Mouse (Mus musculus) limb, embryonic 15.5 days (tissue): ENCODE data around the gene Pacsin2. TPM values are rescaled to one million over a fixed set of nuclear protein-coding genes. Genes with fewer than 3 reads are reported as not detected.
"Not testable (repeated sequence)": the region's sequence is repeated elsewhere in the genome, so short reads cannot be mapped to it uniquely, and the experiment has no call there.

Source experiments
- ATAC-seq: fragments of 200-750 bp; cut with Nextera tagmentation; 2 replicates; pipeline ENCODE4 v1.8.0; 2017; ENCODE audit warnings: low read depth, moderate TSS enrichment; ENCODE audit not compliant: insufficient number of reproducible peaks, low FRiP score, low TSS enrichment
- H3K27ac ChIP-seq: fragments of 300-500 bp; sonication (generic); 2 replicates; pipeline ENCODE4 v1.5.1; 2015; ENCODE audit warnings: moderate library complexity, mild to moderate bottlenecking, inconsistent platforms
- H3K27me3 ChIP-seq: fragments of 300-500 bp; sonication (generic); 2 replicates; pipeline ENCODE4 v1.6.1; 2015; ENCODE audit warnings: inconsistent platforms
- H3K36me3 ChIP-seq: fragments of 300-500 bp; sonication (generic); 2 replicates; pipeline ENCODE4 v1.6.1; 2015; ENCODE audit warnings: inconsistent platforms
- H3K4me1 ChIP-seq: fragments of 300-500 bp; sonication (generic); 2 replicates; pipeline ENCODE4 v1.6.1; 2015; ENCODE audit warnings: inconsistent platforms
- H3K4me2 ChIP-seq: fragments of 300-500 bp; sonication (generic); 2 replicates; pipeline ENCODE4 v1.6.1; 2015; ENCODE audit warnings: mild to moderate bottlenecking, inconsistent platforms
- H3K4me3 ChIP-seq: fragments of 300-500 bp; sonication (generic); 2 replicates; pipeline ENCODE4 v1.5.1; 2015; ENCODE audit warnings: mild to moderate bottlenecking, inconsistent platforms
- H3K9ac ChIP-seq: fragments of 300-500 bp; sonication (generic); 2 replicates; pipeline ENCODE4 v1.6.1; 2015; ENCODE audit warnings: inconsistent platforms
- H3K9me3 ChIP-seq: fragments of 300-500 bp; sonication (generic); 2 replicates; pipeline ENCODE4 v1.6.1; 2016; ENCODE audit warnings: inconsistent platforms
- WGBS: fragments of 180-500 bp; shearing (Covaris S2); methylation state at CpG from one replicate; pipeline ENCODE4 v1.1.7; 2015; 5-methylcytosine and 5-hydroxymethylcytosine counted together
- polyA plus RNA-seq: library from polyadenylated mRNA; unstranded; fragments of >200 nt; fragmentation: Nextera tagmentation; extraction: Ambion mirVana; gene quantifications from 2 replicates; pipeline ENCODE4 v1.2.1, GENCODE M21; 2015

The Pacsin2 gene
- polyA plus RNA-seq, 1 experiment from 2014 or later, result 57.2 TPM

- no peaks in the 10 kb centered on the region for H3K36me3 ChIP-seq
- ATAC-seq, result no peak
- H3K27me3 ChIP-seq, result no peaks in the 10 kb centered on the region
- 83% methylated on average over 4 of the region's 4 CpGs for WGBS
- no peak overlapping the region for H3K9ac ChIP-seq
- peaks cover 14% of the 10 kb centered on the region for H3K4me1 ChIP-seq
- no peak overlapping the region for H3K4me2 ChIP-seq
- H3K9me3 ChIP-seq, result no peaks in the 10 kb centered on the region
- no peak overlapping the region for H3K27ac ChIP-seq
- H3K4me3 ChIP-seq, result no peak overlapping the region
These were observed 52.8 kb downstream of the Pacsin2 start for GRCm38 (mm10) chr15:83411616-83412015.

GRCm38 (mm10) chr15:83410735-83411134 lies 53.7 kb downstream of the Pacsin2 start:
- Histone ChIP-seq H3K9me3 (no peaks in the 10 kb centered on the region), H3K4me3 (no peak overlapping the region), H3K9ac (no peak overlapping the region), H3K27me3 (no peaks in the 10 kb centered on the region), H3K27ac (no peak overlapping the region), H3K4me1 (peaks cover 14% of the 10 kb centered on the region), H3K36me3 (no peaks in the 10 kb centered on the region), H3K4me2 (no peak overlapping the region)
- ATAC-seq, result no peak
- 93% methylated on average over 4 of the region's 4 CpGs for WGBS

- Histone ChIP-seq H3K27ac (no peak overlapping the region), H3K36me3 (no peaks in the 10 kb centered on the region), H3K4me3 (no peak overlapping the region), H3K9me3 (no peaks in the 10 kb centered on the region), H3K9ac (no peak overlapping the region), H3K4me1 (peaks cover 14% of the 10 kb centered on the region), H3K4me2 (no peak overlapping the region), H3K27me3 (no peaks in the 10 kb centered on the region)
- ATAC-seq, result no peak
- 68% methylated on average over 6 of the region's 6 CpGs for WGBS
These were observed 54.1 kb downstream of the Pacsin2 start for GRCm38 (mm10) chr15:83410270-83410669.

- H3K4me2 ChIP-seq, result no peak overlapping the region
- ATAC-seq, result no peak
- peaks cover 14% of the 10 kb centered on the region for H3K4me1 ChIP-seq
- no peak overlapping the region for H3K9ac ChIP-seq
- H3K27ac ChIP-seq, result peak overlapping the region; percentile 28; the same call in 1 of the 2 replicates
- H3K36me3 ChIP-seq, result no peaks in the 10 kb centered on the region
- H3K9me3 ChIP-seq, result no peaks in the 10 kb centered on the region
- H3K4me3 ChIP-seq, result no peak overlapping the region
- H3K27me3 ChIP-seq, result no peaks in the 10 kb centered on the region
- 67% methylated on average over 8 of the region's 8 CpGs for WGBS
These were observed 55.5 kb downstream of the Pacsin2 start for GRCm38 (mm10) chr15:83408692-83409442.

GRCm38 (mm10) chr15:83408216-83408615 lies 56.2 kb downstream of the Pacsin2 start:
- no peak overlapping the region for H3K9ac ChIP-seq
- no peaks in the 10 kb centered on the region for H3K9me3 ChIP-seq
- peaks cover 14% of the 10 kb centered on the region for H3K4me1 ChIP-seq
- no peak overlapping the region for H3K4me2 ChIP-seq
- H3K27ac ChIP-seq, result no peak overlapping the region
- H3K4me3 ChIP-seq, result no peak overlapping the region
- ATAC-seq, result no peak
- no peaks in the 10 kb centered on the region for H3K27me3 ChIP-seq
- 70% methylated on average over 5 of the region's 5 CpGs for WGBS
- no peaks in the 10 kb centered on the region for H3K36me3 ChIP-seq

- H3K27me3 ChIP-seq, result no peaks in the 10 kb centered on the region
- H3K9ac ChIP-seq, result no peak overlapping the region
- peaks cover 14% of the 10 kb centered on the region for H3K4me1 ChIP-seq
- H3K27ac ChIP-seq, result no peak overlapping the region
- H3K36me3 ChIP-seq, result no peaks in the 10 kb centered on the region
- 91% methylated on average over 5 of the region's 5 CpGs for WGBS
- ATAC-seq, result no peak
- no peaks in the 10 kb centered on the region for H3K9me3 ChIP-seq
- no peak overlapping the region for H3K4me2 ChIP-seq
- no peak overlapping the region for H3K4me3 ChIP-seq
These were observed 56.9 kb downstream of the Pacsin2 start for GRCm38 (mm10) chr15:83407502-83407901.

GRCm38 (mm10) chr15:83405866-83406265 lies 58.5 kb downstream of the Pacsin2 start:
- not testable (repeated sequence) for ATAC-seq, H3K36me3 ChIP-seq, H3K27me3 ChIP-seq, H3K27ac ChIP-seq, H3K9me3 ChIP-seq, H3K4me3 ChIP-seq, H3K9ac ChIP-seq, H3K4me2 ChIP-seq
- H3K4me1 ChIP-seq, result peaks cover 11% of the 10 kb centered on the region
- 89% methylated on average over 20 of the region's 40 CpGs for WGBS

- Histone ChIP-seq H3K4me3 (no peak overlapping the region), H3K27me3 (no peaks in the 10 kb centered on the region), H3K36me3 (0 out of 2 replicates have a peak, but pooled peaks cover 4% of the 10 kb centered on the region), H3K4me2 (no peak overlapping the region), H3K27ac (no peak overlapping the region), H3K9ac (no peak overlapping the region), H3K4me1 (peaks cover 4% of the 10 kb centered on the region; the same call in 1 of the 2 replicates), H3K9me3 (no peaks in the 10 kb centered on the region)
- WGBS, result 91% methylated on average over 3 of the region's 3 CpGs
- ATAC-seq, result no peak
These were observed 60.4 kb downstream of the Pacsin2 start for GRCm38 (mm10) chr15:83404008-83404407.

GRCm38 (mm10) chr15:83403016-83403415 lies 61.4 kb downstream of the Pacsin2 start:
- Histone ChIP-seq H3K9me3 (no peaks in the 10 kb centered on the region), H3K4me1 (no peaks in the 10 kb centered on the region; the same call in 1 of the 2 replicates), H3K36me3 (0 out of 2 replicates have a peak, but pooled peaks cover 4% of the 10 kb centered on the region), H3K4me3 (no peak overlapping the region), H3K27ac (no peak overlapping the region), H3K4me2 (no peak overlapping the region), H3K9ac (no peak overlapping the region), H3K27me3 (no peaks in the 10 kb centered on the region)
- ATAC-seq, result no peak
- 78% methylated on average over 5 of the region's 5 CpGs for WGBS

GRCm38 (mm10) chr15:83392722-83393121 lies 71.7 kb downstream of the Pacsin2 start:
- H3K4me3 ChIP-seq, result no peak overlapping the region
- no peaks in the 10 kb centered on the region for H3K27me3 ChIP-seq
- peaks cover 38% of the 10 kb centered on the region for H3K36me3 ChIP-seq
- no peak overlapping the region for H3K27ac ChIP-seq
- H3K4me1 ChIP-seq, result 0 out of 2 replicates have a peak, but pooled peaks cover 2% of the 10 kb centered on the region
- 80% methylated on average over 2 of the region's 2 CpGs for WGBS
- no peak for ATAC-seq
- no peak overlapping the region for H3K4me2 ChIP-seq
- no peaks in the 10 kb centered on the region for H3K9me3 ChIP-seq
- no peak overlapping the region for H3K9ac ChIP-seq

GRCm38 (mm10) chr15:83387911-83388310 lies 76.5 kb downstream of the Pacsin2 start:
- H3K36me3 ChIP-seq, result peaks cover 84% of the 10 kb centered on the region
- no peaks in the 10 kb centered on the region for H3K4me1 ChIP-seq
- no peak overlapping the region for H3K9ac ChIP-seq
- ATAC-seq, result no peak
- H3K27ac ChIP-seq, result no peak overlapping the region
- WGBS, result 76% methylated on average over 2 of the region's 2 CpGs
- no peaks in the 10 kb centered on the region for H3K27me3 ChIP-seq
- H3K4me2 ChIP-seq, result no peak overlapping the region
- no peak overlapping the region for H3K4me3 ChIP-seq
- no peaks in the 10 kb centered on the region for H3K9me3 ChIP-seq

GRCm38 (mm10) chr15:83383633-83384032 lies 80.8 kb downstream of the Pacsin2 start:
- WGBS, result 83% methylated on average over 2 of the region's 2 CpGs
- H3K27ac ChIP-seq, result peak overlapping the region; percentile 43; the same call in 1 of the 2 replicates
- no peak for ATAC-seq
- no peaks in the 10 kb centered on the region for H3K9me3 ChIP-seq
- no peaks in the 10 kb centered on the region for H3K27me3 ChIP-seq
- peaks cover 89% of the 10 kb centered on the region for H3K36me3 ChIP-seq
- no peak overlapping the region for H3K4me3 ChIP-seq
- no peaks in the 10 kb centered on the region for H3K4me1 ChIP-seq
- no peak overlapping the region for H3K4me2 ChIP-seq
- no peak overlapping the region for H3K9ac ChIP-seq
